Mouse (Mus musculus): ENCODE measurements at regions not wholly inside any gene's neighbourhood (a gene's known extent, or its start where the extent isn't known, plus 50 kb on each side); places are given as distances from the start of the nearest gene placed in this dataset.

GRCm38 (mm10) chr5:106392213-106392612 is 65.8 kb downstream of the Barhl2 start:
- H3K4me3 ChIP-seq (ENCODE audit: inconsistent target) = no peak overlapping the region
- no peaks in the 10 kb centered on the region for H3K36me3 ChIP-seq (ENCODE audit: inconsistent target)
- H3K79me2 ChIP-seq (ENCODE audit: inconsistent target) = no peaks in the 10 kb centered on the region
- WGBS (ENCODE audit: missing documents) = 83% methylated on average over 11 of the region's 11 CpGs
- H3K27ac ChIP-seq = no peak overlapping the region

DNA sequence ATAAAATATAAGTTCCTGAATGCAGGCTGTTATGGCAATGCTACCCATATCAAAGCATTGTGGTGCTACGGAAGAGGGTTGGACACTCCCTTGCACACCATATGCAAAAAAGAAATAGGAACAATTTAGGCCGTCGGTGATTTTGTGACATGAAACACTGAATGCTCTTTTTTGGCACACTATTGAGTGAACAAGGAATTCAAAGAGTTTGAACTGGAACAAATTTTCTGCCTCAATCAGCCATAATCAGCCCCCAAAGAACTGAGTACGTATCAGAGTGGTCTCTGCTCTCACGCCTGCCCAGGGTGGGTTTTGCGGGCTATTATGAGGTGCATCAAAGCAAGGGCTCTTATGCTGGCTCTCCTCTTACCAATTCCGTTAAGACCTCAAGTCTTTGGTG is 71.3 kb downstream of the Barhl2 start:
- Histone ChIP-seq H3K36me3 (ENCODE audit: inconsistent target) (no peaks in the 10 kb centered on the region), H3K27ac (no peak overlapping the region), H3K4me3 (ENCODE audit: inconsistent target) (no peak overlapping the region), H3K79me2 (ENCODE audit: inconsistent target) (no peaks in the 10 kb centered on the region)
- 95% methylated on average over 7 of the region's 7 CpGs for WGBS (ENCODE audit: missing documents)

- Histone ChIP-seq H3K27ac (no peak overlapping the region), H3K79me2 (ENCODE audit: inconsistent target) (no peaks in the 10 kb centered on the region), H3K36me3 (ENCODE audit: inconsistent target) (no peaks in the 10 kb centered on the region), H3K4me3 (ENCODE audit: inconsistent target) (no peak overlapping the region)
- WGBS (ENCODE audit: missing documents) = 92% methylated on average over 8 of the region's 8 CpGs
These were observed 72.1 kb downstream of the Barhl2 start for GRCm38 (mm10) chr5:106385838-106386237.

DNA sequence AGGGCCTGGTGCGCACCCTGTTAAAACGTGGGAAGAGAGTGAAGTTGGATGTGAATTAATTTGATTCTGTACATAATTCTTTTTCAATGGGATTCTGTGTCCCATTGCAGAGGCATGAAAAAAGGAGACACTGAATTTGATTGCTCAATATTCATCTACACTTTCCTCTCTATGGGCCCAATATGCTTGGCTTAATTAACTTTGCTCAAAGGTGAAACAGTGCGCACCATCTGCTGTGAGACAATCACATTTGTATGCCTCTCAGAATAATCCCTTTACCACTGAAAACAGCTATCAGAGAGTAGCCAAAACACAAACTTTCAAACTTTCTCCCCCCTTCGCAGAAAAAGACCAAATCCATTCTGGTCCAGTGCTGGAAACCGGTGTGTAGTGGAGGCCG is 72.7 kb downstream of the Barhl2 start:
- H3K79me2 ChIP-seq (ENCODE audit: inconsistent target) = no peaks in the 10 kb centered on the region
- H3K27ac ChIP-seq = no peak overlapping the region
- 94% methylated on average over 6 of the region's 6 CpGs for WGBS (ENCODE audit: missing documents)
- no peak overlapping the region for H3K4me3 ChIP-seq (ENCODE audit: inconsistent target)
- no peaks in the 10 kb centered on the region for H3K36me3 ChIP-seq (ENCODE audit: inconsistent target)

DNA sequence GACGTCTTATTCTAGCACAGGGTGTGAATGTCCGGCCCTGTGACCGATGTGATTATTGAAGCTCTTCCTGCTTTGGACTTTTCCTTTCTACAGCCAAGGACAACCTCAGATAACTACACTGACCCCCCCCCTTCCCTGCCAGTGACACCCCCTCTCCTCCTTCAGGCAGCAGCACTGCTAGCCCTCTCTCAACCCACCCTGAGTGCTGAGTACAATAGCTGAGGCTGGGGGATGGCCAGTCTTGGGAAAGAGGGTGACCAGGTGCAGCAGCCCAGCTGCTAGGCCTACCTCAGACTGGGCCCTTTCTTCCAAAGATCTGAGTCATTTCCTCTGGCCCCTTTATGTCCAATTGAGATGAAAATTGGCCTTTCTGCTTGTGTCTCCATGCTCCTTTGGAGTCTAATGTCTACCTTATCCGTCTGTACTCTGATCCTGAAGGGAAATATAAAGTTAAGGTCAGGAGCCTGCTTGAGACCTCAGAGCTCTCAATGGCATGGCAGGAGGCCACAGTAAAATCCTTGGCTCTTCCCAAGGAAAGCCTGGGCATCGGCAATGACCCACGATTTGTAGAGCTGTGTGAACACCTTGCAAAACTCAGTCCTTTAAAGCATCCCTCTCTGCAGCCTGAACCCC is 73.7 kb downstream of the Barhl2 start:
- Histone ChIP-seq H3K36me3 (ENCODE audit: inconsistent target) (no peaks in the 10 kb centered on the region), H3K79me2 (ENCODE audit: inconsistent target) (no peaks in the 10 kb centered on the region), H3K27ac (no peak overlapping the region), H3K4me3 (ENCODE audit: inconsistent target) (no peak overlapping the region)
- 63% methylated on average over 6 of the region's 6 CpGs for WGBS (ENCODE audit: missing documents)

- no peak overlapping the region for H3K27ac ChIP-seq
- 94% methylated on average over 3 of the region's 3 CpGs for WGBS (ENCODE audit: missing documents)
- no peak overlapping the region for H3K4me3 ChIP-seq (ENCODE audit: inconsistent target)
- H3K79me2 ChIP-seq (ENCODE audit: inconsistent target) = no peaks in the 10 kb centered on the region
- no peaks in the 10 kb centered on the region for H3K36me3 ChIP-seq (ENCODE audit: inconsistent target)
These were observed 76.0 kb downstream of the Barhl2 start for GRCm38 (mm10) chr5:106381919-106382318.

DNA sequence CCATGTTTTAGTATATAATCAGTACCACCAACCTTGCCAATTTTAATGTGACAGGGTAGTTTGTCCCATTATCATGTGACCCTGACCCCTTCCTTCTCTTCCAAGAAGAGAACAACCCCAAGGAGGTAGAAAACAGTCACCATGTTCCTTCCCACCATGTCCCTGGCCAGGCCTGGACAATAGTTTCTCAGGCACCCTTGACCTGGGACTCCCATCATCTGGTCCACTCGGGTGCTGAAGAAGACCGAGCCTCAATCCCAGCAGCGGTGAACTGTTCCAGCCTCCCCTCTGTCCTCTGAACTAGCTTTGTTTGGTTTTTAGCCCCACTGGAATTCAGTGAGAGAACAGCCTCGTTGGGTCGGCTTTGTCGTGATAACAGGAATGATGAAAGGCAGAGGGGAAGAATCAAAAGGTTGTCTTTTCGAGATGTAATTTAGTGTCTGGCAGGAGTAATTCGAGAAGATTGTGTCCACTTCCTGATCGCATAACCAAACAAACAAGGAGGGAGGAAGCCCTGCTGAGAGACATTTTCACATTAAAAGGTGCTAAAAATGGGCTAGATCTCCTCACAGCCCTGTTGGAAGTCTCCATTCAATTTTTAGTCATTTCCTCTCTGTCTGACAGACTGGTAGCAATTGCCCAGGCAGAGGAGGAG is 77.2 kb downstream of the Barhl2 start:
- H3K4me3 ChIP-seq (ENCODE audit: inconsistent target) = no peak overlapping the region
- 39% methylated on average over 9 of the region's 9 CpGs for WGBS (ENCODE audit: missing documents)
- H3K79me2 ChIP-seq (ENCODE audit: inconsistent target) = no peaks in the 10 kb centered on the region
- no peaks in the 10 kb centered on the region for H3K36me3 ChIP-seq (ENCODE audit: inconsistent target)
- H3K27ac ChIP-seq = no peak overlapping the region

DNA sequence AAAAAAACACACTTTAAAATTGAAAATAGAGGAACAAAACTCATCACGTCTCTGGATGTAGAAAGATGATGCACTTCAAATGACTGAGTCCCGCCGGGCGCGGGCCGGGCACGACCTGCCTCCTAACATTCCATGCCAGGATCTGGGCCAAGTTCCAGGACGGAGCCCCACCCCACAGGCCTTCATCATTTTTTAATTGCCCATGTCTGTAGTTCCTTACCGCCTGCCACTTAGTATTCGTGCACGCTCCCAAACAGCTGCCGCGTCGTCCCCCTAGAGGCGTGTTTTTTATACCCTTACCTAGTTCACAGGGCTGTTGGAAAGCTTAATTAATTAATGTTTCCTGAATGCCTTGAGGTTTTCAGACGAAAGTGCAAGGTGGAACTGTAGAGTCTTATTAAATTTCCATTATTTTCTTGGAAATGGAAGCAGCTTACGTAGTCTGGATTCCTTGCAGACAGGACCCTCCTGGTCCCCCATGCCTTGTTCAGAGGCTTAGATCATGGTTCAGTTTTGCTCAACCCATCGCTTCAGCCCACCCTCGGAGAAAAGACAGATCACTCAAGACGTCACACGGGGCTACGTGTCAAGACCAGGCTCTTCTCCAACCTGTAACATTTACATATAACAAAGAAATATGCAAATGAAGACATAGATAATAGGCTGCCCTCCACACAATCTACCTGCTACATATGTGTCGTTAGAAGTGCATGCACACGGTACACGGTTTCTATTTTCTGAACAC is 81.0 kb downstream of the Barhl2 start:
- Histone ChIP-seq H3K79me2 (ENCODE audit: inconsistent target) (no peaks in the 10 kb centered on the region), H3K27ac (no peak overlapping the region), H3K36me3 (ENCODE audit: inconsistent target) (no peaks in the 10 kb centered on the region), H3K4me3 (ENCODE audit: inconsistent target) (no peak overlapping the region)
- 93% methylated on average over 25 of the region's 25 CpGs for WGBS (ENCODE audit: missing documents)

DNA sequence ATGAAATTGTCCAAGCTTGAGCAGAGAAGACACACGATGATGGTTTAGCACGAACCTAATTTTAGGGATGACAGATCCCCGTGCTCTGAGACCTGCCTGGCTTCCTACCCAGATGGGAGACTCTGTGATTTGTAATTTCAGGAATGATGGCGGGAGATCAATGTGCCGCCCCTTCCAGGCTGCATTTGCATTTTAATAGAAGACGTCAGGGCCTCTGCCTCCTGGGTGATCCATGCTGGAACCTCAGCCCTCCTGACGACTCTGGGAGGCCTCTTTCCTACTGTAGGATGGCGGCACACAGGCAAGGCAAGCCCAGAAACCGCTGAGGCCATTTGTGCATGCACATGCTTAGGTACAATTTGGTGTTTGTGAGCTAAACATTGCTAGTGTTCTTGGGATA is 90.1 kb downstream of the Barhl2 start:
- Histone ChIP-seq H3K36me3 (ENCODE audit: inconsistent target) (no peaks in the 10 kb centered on the region), H3K79me2 (ENCODE audit: inconsistent target) (no peaks in the 10 kb centered on the region), H3K27ac (no peak overlapping the region), H3K4me3 (ENCODE audit: inconsistent target) (no peak overlapping the region)
- 52% methylated on average over 9 of the region's 9 CpGs for WGBS (ENCODE audit: missing documents)

GRCm38 (mm10) chr5:106367312-106367711 is 90.7 kb downstream of the Barhl2 start:
- H3K27ac ChIP-seq = no peak overlapping the region
- no peaks in the 10 kb centered on the region for H3K79me2 ChIP-seq (ENCODE audit: inconsistent target)
- 70% methylated on average over 5 of the region's 5 CpGs for WGBS (ENCODE audit: missing documents)
- H3K36me3 ChIP-seq (ENCODE audit: inconsistent target) = no peaks in the 10 kb centered on the region
- no peak overlapping the region for H3K4me3 ChIP-seq (ENCODE audit: inconsistent target)

DNA sequence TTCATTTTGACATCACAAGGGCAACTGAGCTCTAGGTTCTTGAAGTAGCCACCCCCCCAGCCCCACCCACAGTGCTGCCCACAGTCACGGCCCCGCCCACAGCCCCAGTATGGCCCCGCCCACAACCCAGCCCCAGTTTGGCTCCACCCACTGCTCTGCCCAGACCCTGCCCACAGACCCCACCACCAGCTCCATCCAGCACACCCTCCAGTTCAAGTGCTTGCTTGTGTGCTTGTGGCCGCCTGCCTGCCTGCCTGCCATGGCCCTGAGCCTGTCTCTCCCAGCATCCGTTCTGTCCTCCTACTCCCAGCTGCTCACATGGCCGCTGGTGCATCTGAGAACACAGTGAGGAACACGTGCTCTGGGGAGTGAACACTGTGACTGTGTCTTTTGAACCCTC is 92.0 kb downstream of the Barhl2 start:
- Histone ChIP-seq H3K27ac (no peak overlapping the region), H3K36me3 (ENCODE audit: inconsistent target) (no peaks in the 10 kb centered on the region), H3K79me2 (ENCODE audit: inconsistent target) (no peaks in the 10 kb centered on the region), H3K4me3 (ENCODE audit: inconsistent target) (no peak overlapping the region)
- 84% methylated on average over 7 of the region's 7 CpGs for WGBS (ENCODE audit: missing documents)

DNA sequence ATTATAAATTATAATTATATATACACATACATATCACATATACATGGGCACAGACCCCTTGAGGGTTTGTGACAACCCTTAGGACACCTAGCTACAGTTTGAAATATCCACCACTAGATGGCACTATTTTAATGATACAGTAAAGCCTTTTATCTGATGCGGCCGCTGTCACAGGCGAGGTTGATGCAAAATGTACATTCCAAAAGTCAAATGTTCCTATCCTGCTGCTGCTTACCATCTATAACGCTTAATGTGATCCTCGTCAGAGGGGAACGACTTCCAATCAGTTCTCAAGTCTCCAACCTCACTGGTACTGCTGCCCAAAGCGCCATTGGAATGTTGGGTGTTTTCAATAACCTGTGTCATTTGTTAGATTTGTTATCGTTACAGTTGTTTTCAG is 92.9 kb downstream of the Barhl2 start:
- no peaks in the 10 kb centered on the region for H3K79me2 ChIP-seq (ENCODE audit: inconsistent target)
- H3K27ac ChIP-seq = no peak overlapping the region
- WGBS (ENCODE audit: missing documents) = 48% methylated on average over 8 of the region's 8 CpGs
- H3K4me3 ChIP-seq (ENCODE audit: inconsistent target) = no peak overlapping the region
- H3K36me3 ChIP-seq (ENCODE audit: inconsistent target) = no peaks in the 10 kb centered on the region

GRCm38 (mm10) chr5:106351348-106351747 is 106.6 kb downstream of the Barhl2 start:
- Histone ChIP-seq H3K27ac (no peak overlapping the region), H3K36me3 (ENCODE audit: inconsistent target) (no peaks in the 10 kb centered on the region), H3K79me2 (ENCODE audit: inconsistent target) (no peaks in the 10 kb centered on the region), H3K4me3 (ENCODE audit: inconsistent target) (no peak overlapping the region)
- WGBS (ENCODE audit: missing documents) = 81% methylated on average over 8 of the region's 8 CpGs

DNA sequence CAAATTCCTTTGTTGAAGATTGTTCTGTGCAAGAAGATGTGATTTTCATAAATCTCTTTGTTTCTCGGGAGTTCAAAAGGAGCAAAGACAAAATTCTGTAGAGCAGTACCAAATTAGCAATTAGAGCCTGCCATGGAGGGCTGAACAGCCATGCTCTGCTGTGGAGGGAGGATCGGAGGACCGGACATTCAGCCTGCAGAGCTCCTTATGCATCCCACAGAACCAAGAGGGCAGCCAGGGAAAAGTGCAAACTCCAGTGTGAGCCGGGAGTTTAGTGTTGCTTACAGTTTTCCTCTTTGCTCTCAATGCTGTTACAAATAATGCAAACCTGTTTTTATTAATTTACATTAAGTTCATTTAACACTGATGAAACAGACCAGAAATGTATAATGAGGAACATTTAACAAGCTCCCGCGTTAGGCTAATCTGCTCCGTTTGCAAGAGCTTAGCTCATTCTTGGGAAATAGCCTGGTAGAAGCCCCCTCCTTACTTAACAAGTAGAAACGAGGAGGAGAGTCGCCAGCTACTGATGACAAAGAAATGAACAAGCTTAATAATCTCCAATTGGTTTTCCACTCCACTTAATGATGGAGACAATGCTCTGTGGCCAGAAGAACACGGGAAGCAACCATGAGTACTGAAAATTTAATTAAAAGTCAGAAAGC is 108.0 kb downstream of the Barhl2 start:
- WGBS (ENCODE audit: missing documents) = 72% methylated on average over 10 of the region's 10 CpGs
- Histone ChIP-seq H3K79me2 (ENCODE audit: inconsistent target) (no peaks in the 10 kb centered on the region), H3K27ac (no peak overlapping the region), H3K36me3 (ENCODE audit: inconsistent target) (no peaks in the 10 kb centered on the region), H3K4me3 (ENCODE audit: inconsistent target) (no peak overlapping the region)

GRCm38 (mm10) chr5:106344308-106344707 is 113.7 kb downstream of the Barhl2 start:
- Histone ChIP-seq H3K36me3 (ENCODE audit: inconsistent target) (no peaks in the 10 kb centered on the region), H3K4me3 (ENCODE audit: inconsistent target) (no peak overlapping the region), H3K27ac (no peak overlapping the region), H3K79me2 (ENCODE audit: inconsistent target) (no peaks in the 10 kb centered on the region)
- 5% methylated on average over 8 of the region's 8 CpGs for WGBS (ENCODE audit: missing documents)

Data from macrophage (primary cell).